Mouse (Mus musculus): ENCODE data around the gene Garnl3.

DNA sequence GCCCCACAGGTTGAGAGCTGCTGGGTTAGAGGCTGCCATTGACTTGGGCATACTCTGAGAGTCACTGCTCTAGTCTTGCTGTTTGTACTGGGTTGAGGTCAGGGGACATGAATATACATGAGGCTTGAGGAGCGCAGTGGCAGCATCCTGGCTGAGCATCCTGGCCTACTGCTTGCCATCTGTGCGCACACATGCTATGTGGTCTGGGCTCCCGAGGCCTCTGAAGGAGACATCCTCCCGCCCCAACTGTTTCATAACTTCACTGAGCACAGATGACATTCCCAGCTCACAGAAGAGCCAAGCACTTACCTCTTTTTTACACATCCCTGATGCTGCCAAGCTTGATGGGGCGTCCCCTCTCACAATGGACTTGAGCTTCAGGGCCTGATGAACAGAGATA lies 116.6 kb downstream of the Garnl3 start:
- TF ChIP-seq POLR2A (IDR thresholded peaks at IDR 0.05; ENCODE audit: low read depth, low read length) (no peak), CTCF (conservative IDR thresholded peaks at IDR 0.05; ENCODE audit: insufficient read depth, insufficient read length, low read depth, low read length) (no peak)
